Mouse (Mus musculus) MEL (cell line): ENCODE results near the gene Inhbe.

Experiments used
- CHD2 ChIP-seq: IDR thresholded peaks from 2 replicates; pipeline ENCODE4 v1.6.1; 2011; ENCODE audit warnings: low read length, improper control_type of control experiment
- CTCF ChIP-seq, 3 experiments: IDR thresholded peaks in 2 of 3; conservative IDR thresholded peaks in 1 of 3; 2 replicates each; pipeline ENCODE4 v1.5.1; 2011 to 2012; ENCODE audit warnings: low read length in 3 of 3, low read depth in 2 of 3, mild to moderate bottlenecking in 2 of 3, improper control_type of control experiment in 1 of 3, inconsistent platforms in 1 of 3, mixed read lengths in 1 of 3, moderate library complexity in 1 of 3; ENCODE audit not compliant: control insufficient read depth in 1 of 3, insufficient read depth in 1 of 3, poor library complexity in 1 of 3, severe bottlenecking in 1 of 3
- ELF1 ChIP-seq: IDR thresholded peaks from 2 replicates; pipeline ENCODE4 v1.6.1; 2014; ENCODE audit warnings: low read depth, mild to moderate bottlenecking, inconsistent platforms, low read length, improper control_type of control experiment, moderate library complexity
- JUND ChIP-seq: IDR thresholded peaks from 2 replicates; pipeline ENCODE4 v1.6.1; 2011; ENCODE audit warnings: low read depth, mild to moderate bottlenecking, improper control_type of control experiment, low read length
- MEF2A ChIP-seq: IDR thresholded peaks from 2 replicates; pipeline ENCODE4 v1.6.1; 2014; ENCODE audit warnings: low read depth, mild to moderate bottlenecking, inconsistent platforms, low read length, improper control_type of control experiment; ENCODE audit not compliant: poor library complexity, insufficient replicate concordance, severe bottlenecking; ENCODE audit errors: extremely low read depth
- NRF1 ChIP-seq: IDR thresholded peaks from 2 replicates; pipeline ENCODE4 v1.6.1; 2014; ENCODE audit warnings: low read depth, mild to moderate bottlenecking, inconsistent platforms, low read length, improper control_type of control experiment, moderate library complexity; ENCODE audit not compliant: poor library complexity, insufficient read depth, severe bottlenecking
- POLR2A ChIP-seq, 2 experiments: IDR thresholded peaks; 2 replicates each; pipeline ENCODE4 v1.6.1; 2011 to 2012; ENCODE audit warnings: low read length in 2 of 2, mild to moderate bottlenecking in 2 of 2, control low read depth in 1 of 2, improper control_type of control experiment in 1 of 2, low read depth in 1 of 2, moderate library complexity in 1 of 2; ENCODE audit not compliant: control insufficient read depth in 1 of 2, insufficient read depth in 1 of 2, poor library complexity in 1 of 2
- TAL1 ChIP-seq: IDR thresholded peaks from 2 replicates; pipeline ENCODE4 v1.6.1; 2012; ENCODE audit warnings: mild to moderate bottlenecking, inconsistent platforms, low read length, moderate library complexity, mixed read lengths

GRCm38 (mm10) chr10:127303136-127303535 lies 51.1 kb downstream of the Inhbe start:
- TF ChIP-seq NRF1 (no peak), CHD2 (no peak), CTCF (IDR thresholded peaks at IDR 0.05 in 2 of 3, conservative IDR thresholded peaks at IDR 0.05 in 1 of 3; ENCODE audit: control insufficient read depth in 1 of 3, insufficient read depth in 1 of 3, low read depth in 2 of 3, low read length in 3 of 3, poor library complexity in 1 of 3, severe bottlenecking in 1 of 3) (no peak), JUND (no peak), ELF1 (no peak), MEF2A (no peak), POLR2A (IDR thresholded peaks at IDR 0.05; ENCODE audit: control insufficient read depth in 1 of 2, insufficient read depth in 1 of 2, low read depth in 1 of 2, low read length in 2 of 2, poor library complexity in 1 of 2) (no peak), TAL1 (no peak)
